Mouse (Mus musculus) testis, postnatal 10 days (tissue): ENCODE measurements around the gene Gnaq.

Experiments
- DNase-seq: peaks from one replicate; pipeline ENCODE4 v3.0.0; 2021; ENCODE audit warnings: low spot score

Gene Gnaq

GRCm38 (mm10) chr19:16372752-16373486 lies 240.3 kb downstream of the Gnaq start:
- DNase-seq, result no peak

- no peak for DNase-seq
Measured at GRCm38 (mm10) chr19:16375881-16376280, 243.2 kb downstream of the Gnaq start.

GRCm38 (mm10) chr19:16378565-16378964 lies 245.9 kb downstream of the Gnaq start:
- no peak for DNase-seq

GRCm38 (mm10) chr19:16379687-16380086 lies 247.1 kb downstream of the Gnaq start:
- DNase-seq, result no peak

GRCm38 (mm10) chr19:16382392-16382791 lies 249.8 kb downstream of the Gnaq start:
- no peak for DNase-seq

- no peak for DNase-seq
Measured at GRCm38 (mm10) chr19:16383127-16383526, 250.5 kb downstream of the Gnaq start.

GRCm38 (mm10) chr19:16384094-16384493 lies 251.5 kb downstream of the Gnaq start:
- DNase-seq, result no peak

GRCm38 (mm10) chr19:16384957-16385356 lies 252.3 kb downstream of the Gnaq start:
- DNase-seq, result no peak

- no peak for DNase-seq
Measured at GRCm38 (mm10) chr19:16386514-16386913, 253.9 kb downstream of the Gnaq start.

GRCm38 (mm10) chr19:16390192-16390795 lies 257.7 kb downstream of the Gnaq start:
- DNase-seq, result no peak

- no peak for DNase-seq
Measured at GRCm38 (mm10) chr19:16394381-16394780, 261.8 kb downstream of the Gnaq start.

GRCm38 (mm10) chr19:16403101-16403500 lies 270.5 kb downstream of the Gnaq start:
- DNase-seq, result no peak

- DNase-seq, result no peak
Measured at GRCm38 (mm10) chr19:16407727-16408126, 275.1 kb downstream of the Gnaq start.

GRCm38 (mm10) chr19:16411302-16411701 lies 278.7 kb downstream of the Gnaq start:
- no peak for DNase-seq

GRCm38 (mm10) chr19:16418086-16418663 lies 285.5 kb downstream of the Gnaq start:
- DNase-seq, result no peak

- no peak for DNase-seq
Measured at GRCm38 (mm10) chr19:16425596-16425995, 293.0 kb downstream of the Gnaq start.

- no peak for DNase-seq
Measured at GRCm38 (mm10) chr19:16431368-16431767, 298.7 kb downstream of the Gnaq start.

GRCm38 (mm10) chr19:16434879-16435278 lies 302.2 kb downstream of the Gnaq start:
- no peak for DNase-seq

- DNase-seq, result peak; percentile 89
Measured at GRCm38 (mm10) chr19:16435531-16436231, 303.1 kb downstream of the Gnaq start, which contains the start of gene Gna14. Gene Gna14 (plus strand): TSS chr19:16435762.

- peak; percentile 65 for DNase-seq
Measured at GRCm38 (mm10) chr19:16436335-16437169, 303.9 kb downstream of the Gnaq start.
